Mouse (Mus musculus): ENCODE measurements around the gene Gm14295. TPM values are rescaled to one million over a fixed set of nuclear protein-coding genes. Genes with fewer than 3 reads are reported as not detected.
"Not testable (repeated sequence)": the region's sequence is repeated elsewhere in the genome, so short reads cannot be mapped to it uniquely, and the experiment has no call there.

The Gm14295 gene
- 1 to 10 TPM; 4.8 to 9.4 (median 7.0) TPM for polyA plus RNA-seq (2017; shearing (Covaris generic))

DNA sequence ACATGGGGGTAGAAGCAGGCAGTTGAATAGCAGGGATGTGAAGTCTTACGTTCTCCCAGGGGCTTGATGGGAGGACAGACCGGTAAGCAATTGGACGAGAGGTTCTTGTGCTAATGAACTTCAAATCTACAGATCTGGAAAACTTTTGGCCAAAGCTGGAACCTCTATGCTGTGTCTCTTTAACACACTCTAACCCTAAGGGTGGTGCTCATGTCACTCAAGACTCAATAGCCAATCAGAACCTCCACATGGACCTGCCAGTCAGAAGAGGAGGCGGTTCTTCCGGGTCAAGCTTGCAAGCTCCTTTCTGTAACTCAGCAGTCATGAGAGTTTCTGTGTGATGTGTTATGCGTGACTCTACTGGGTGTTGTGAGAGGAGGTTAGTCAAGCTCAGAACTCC, at the start of gene Gm14295:
Gene Gm14295, plus strand, starts transcription at position 301 of the 400 bp plus-strand sequence.
- not testable (repeated sequence) for ATAC-seq

DNA sequence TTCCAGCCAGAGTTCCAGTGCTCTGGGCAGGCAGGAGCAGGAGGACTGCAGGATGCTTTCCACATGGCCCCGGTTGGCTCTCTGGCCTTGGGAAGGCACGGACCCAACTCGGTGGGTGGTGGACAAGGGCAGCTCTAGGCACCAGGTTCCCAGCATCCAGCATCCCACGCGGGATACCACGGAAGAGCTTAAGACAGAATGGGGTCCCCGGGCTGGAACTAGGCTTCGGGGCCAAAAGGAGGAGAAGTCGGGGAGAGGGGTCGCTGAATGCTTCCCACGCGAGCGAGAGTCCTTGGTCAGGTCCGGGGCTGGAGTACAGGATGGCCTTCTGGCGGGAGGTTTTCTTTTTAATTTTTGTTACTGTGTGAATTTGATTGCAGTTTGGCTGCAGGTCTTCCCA, 373 bp downstream of the Gm14295 start:
- ATAC-seq: not testable (repeated sequence)

- ATAC-seq: not testable (repeated sequence)
Measured at GRCm38 (mm10) chr2:176830840-176831239, 32.4 kb downstream of the Gm14295 start, which contains the start of gene Gm14408. Gene Gm14408 (plus strand): TSS chr2:176831140.

Other genes starting within 250 kb of the Gm14295 start
- 1 to 10 TPM; 2.6 to 9.6 (median 8.0) TPM for gene Gm14308, start 162.3 kb upstream of the Gm14295 start, polyA plus RNA-seq (2017; shearing (Covaris generic))
- gene Zfp973, start 128.1 kb upstream of the Gm14295 start, polyA plus RNA-seq (2017; shearing (Covaris generic)): 1 to 10 TPM; 8.0 to 9.7 (median 8.6) TPM
- 10 to 100 TPM in 2 of 3 experiments, 1 to 10 TPM in 1; 6.5 to 20.6 (median 15.0) TPM for gene Gm14305, start 90.3 kb upstream of the Gm14295 start, polyA plus RNA-seq (2017; shearing (Covaris generic))
- not detected for gene Gm14408, start 32.5 kb downstream of the Gm14295 start, polyA plus RNA-seq (2017; shearing (Covaris generic))
- gene Gm14296, start 129.2 kb downstream of the Gm14295 start, polyA plus RNA-seq (2017; shearing (Covaris generic)): 1 to 10 TPM; 2.5 to 5.8 (median 3.5) TPM
- 1 to 10 TPM in 2 of 3 experiments, under 1 TPM in 1; 0.74 to 7.3 (median 1.5) TPM for gene Gm14419, start 202.3 kb downstream of the Gm14295 start, polyA plus RNA-seq (2017; shearing (Covaris generic))

Measured in inflammation-experienced regulatory T-cells, adult 6 months (primary cell).